Mouse (Mus musculus): ENCODE data around the gene Odf4.

- TF ChIP-seq CTCF (IDR thresholded peaks at IDR 0.05; ENCODE audit: low read depth) (no peak), EP300 (optimal IDR thresholded peaks at IDR 0.05) (no peak)
Measured at GRCm38 (mm10) chr11:68883843-68884242, 43.0 kb downstream of the Odf4 start.
